Mouse (Mus musculus) neural tube, embryonic 13.5 days (tissue): ENCODE results near the gene Inpp5d. TPM values are rescaled to one million over a fixed set of nuclear protein-coding genes. Genes with fewer than 3 reads are reported as not detected.

Source experiments
- ATAC-seq: fragments of 200-750 bp; cut with Nextera tagmentation; 2 replicates; pipeline ENCODE4 v1.8.0; 2017; ENCODE audit warnings: low read depth, mild to moderate bottlenecking, moderate TSS enrichment, moderate library complexity
- H3K27ac ChIP-seq: fragments of 300-500 bp; sonication (generic); replicated peaks from 2 replicates; pipeline ENCODE4 v1.5.1; 2015; ENCODE audit warnings: moderate library complexity, mild to moderate bottlenecking, inconsistent platforms
- H3K27me3 ChIP-seq: fragments of 300-500 bp; sonication (generic); 2 replicates; pipeline ENCODE4 v1.6.1; 2015; ENCODE audit warnings: mild to moderate bottlenecking, inconsistent platforms
- H3K36me3 ChIP-seq: fragments of 300-500 bp; sonication (generic); 2 replicates; pipeline ENCODE4 v1.6.1; 2015; ENCODE audit warnings: mild to moderate bottlenecking, inconsistent platforms
- H3K4me1 ChIP-seq: fragments of 300-500 bp; sonication (generic); replicated peaks from 2 replicates; pipeline ENCODE4 v1.6.1; 2015; ENCODE audit warnings: inconsistent platforms
- H3K4me2 ChIP-seq: fragments of 300-500 bp; sonication (generic); 2 replicates; pipeline ENCODE4 v1.6.1; 2015; ENCODE audit warnings: inconsistent platforms, mild to moderate bottlenecking, moderate library complexity
- H3K4me3 ChIP-seq: fragments of 300-500 bp; sonication (generic); 2 replicates; pipeline ENCODE4 v1.5.1; 2015; ENCODE audit warnings: mild to moderate bottlenecking, inconsistent platforms
- H3K9ac ChIP-seq: fragments of 300-500 bp; sonication (generic); 2 replicates; pipeline ENCODE4 v1.6.1; 2015; ENCODE audit warnings: moderate library complexity, mild to moderate bottlenecking, inconsistent platforms
- H3K9me3 ChIP-seq: fragments of 300-500 bp; sonication (generic); 2 replicates; pipeline ENCODE4 v1.6.1; 2016; ENCODE audit warnings: inconsistent platforms
- WGBS: fragments of 180-500 bp; shearing (Covaris S2); methylation state at CpG from one replicate; pipeline ENCODE4 v1.1.7; 2015; 5-methylcytosine and 5-hydroxymethylcytosine counted together
- polyA plus RNA-seq: library from polyadenylated mRNA; unstranded; fragments of >200 nt; fragmentation: Nextera tagmentation; extraction: Ambion mirVana; gene quantifications from 2 replicates; pipeline ENCODE4 v1.2.1, GENCODE M21; 2015

Gene Inpp5d
- polyA plus RNA-seq, 1 experiment from 2014 or later, result 3.6 TPM

GRCm38 (mm10) chr1:87647820-87648219 lies 27.7 kb downstream of the Inpp5d start:
- H3K9me3 ChIP-seq, result no peaks in the 10 kb centered on the region
- no peak overlapping the region for H3K4me3 ChIP-seq
- no peak overlapping the region for H3K27ac ChIP-seq
- whole genome bisulfite sequencing, result 90% methylated on average over 1 of the region's 1 CpGs
- H3K27me3 ChIP-seq, result no peaks in the 10 kb centered on the region
- ATAC-seq, result no peak
- H3K4me2 ChIP-seq, result no peak overlapping the region
- no peaks in the 10 kb centered on the region for H3K4me1 ChIP-seq
- H3K9ac ChIP-seq, result no peak overlapping the region
- no peaks in the 10 kb centered on the region for H3K36me3 ChIP-seq

GRCm38 (mm10) chr1:87648657-87649056 lies 28.5 kb downstream of the Inpp5d start:
- Histone ChIP-seq H3K4me3 (no peak overlapping the region), H3K36me3 (no peaks in the 10 kb centered on the region), H3K27me3 (no peaks in the 10 kb centered on the region), H3K9me3 (no peaks in the 10 kb centered on the region), H3K4me2 (no peak overlapping the region), H3K27ac (no peak overlapping the region), H3K4me1 (no peaks in the 10 kb centered on the region), H3K9ac (no peak overlapping the region)
- WGBS, result 55% methylated on average over 7 of the region's 7 CpGs
- ATAC-seq, result no peak

- Histone ChIP-seq H3K4me1 (no peaks in the 10 kb centered on the region), H3K9ac (no peak overlapping the region), H3K4me2 (no peak overlapping the region), H3K27me3 (no peaks in the 10 kb centered on the region), H3K36me3 (no peaks in the 10 kb centered on the region), H3K27ac (no peak overlapping the region), H3K9me3 (no peaks in the 10 kb centered on the region), H3K4me3 (no peak overlapping the region)
- WGBS, result 82% methylated on average over 4 of the region's 4 CpGs
- ATAC-seq, result no peak
Measured at GRCm38 (mm10) chr1:87649219-87649805, 29.2 kb downstream of the Inpp5d start.

GRCm38 (mm10) chr1:87649958-87650474 lies 29.9 kb downstream of the Inpp5d start:
- Histone ChIP-seq H3K9ac (no peak overlapping the region), H3K4me1 (no peaks in the 10 kb centered on the region), H3K9me3 (no peaks in the 10 kb centered on the region), H3K27me3 (no peaks in the 10 kb centered on the region), H3K36me3 (no peaks in the 10 kb centered on the region), H3K27ac (no peak overlapping the region), H3K4me3 (no peak overlapping the region), H3K4me2 (no peak overlapping the region)
- ATAC-seq, result no peak
- 92% methylated on average over 8 of the region's 8 CpGs for WGBS

GRCm38 (mm10) chr1:87650611-87651079 lies 30.5 kb downstream of the Inpp5d start:
- no peak overlapping the region for H3K27ac ChIP-seq
- H3K9me3 ChIP-seq, result no peaks in the 10 kb centered on the region
- no peaks in the 10 kb centered on the region for H3K4me1 ChIP-seq
- no peak overlapping the region for H3K4me2 ChIP-seq
- no peak overlapping the region for H3K4me3 ChIP-seq
- no peak overlapping the region for H3K9ac ChIP-seq
- no peaks in the 10 kb centered on the region for H3K27me3 ChIP-seq
- H3K36me3 ChIP-seq, result no peaks in the 10 kb centered on the region
- WGBS, result 86% methylated on average over 8 of the region's 8 CpGs
- ATAC-seq, result no peak

- no peaks in the 10 kb centered on the region for H3K27me3 ChIP-seq
Measured at GRCm38 (mm10) chr1:87651436-87651835, 31.3 kb downstream of the Inpp5d start.

GRCm38 (mm10) chr1:87655101-87655500 lies 35.0 kb downstream of the Inpp5d start:
- no peaks in the 10 kb centered on the region for H3K27me3 ChIP-seq
- H3K9ac ChIP-seq, result no peak overlapping the region
- no peak for ATAC-seq
- H3K4me1 ChIP-seq, result peaks cover 13% of the 10 kb centered on the region
- H3K4me2 ChIP-seq, result no peak overlapping the region
- H3K36me3 ChIP-seq, result no peaks in the 10 kb centered on the region
- WGBS, result 56% methylated on average over 5 of the region's 5 CpGs
- H3K4me3 ChIP-seq, result no peak overlapping the region
- no peaks in the 10 kb centered on the region for H3K9me3 ChIP-seq
- no peak overlapping the region for H3K27ac ChIP-seq

More at GRCm38 (mm10) chr1:87651436-87651835, 31.3 kb downstream of the Inpp5d start:
- Histone ChIP-seq H3K9me3 (no peaks in the 10 kb centered on the region), H3K27ac (no peak overlapping the region), H3K36me3 (no peaks in the 10 kb centered on the region), H3K4me1 (no peaks in the 10 kb centered on the region), H3K4me3 (no peak overlapping the region), H3K4me2 (no peak overlapping the region), H3K9ac (no peak overlapping the region)
- ATAC-seq, result no peak
- 79% methylated on average over 1 of the region's 1 CpGs for WGBS

GRCm38 (mm10) chr1:87658063-87658462 lies 38.0 kb downstream of the Inpp5d start:
- Histone ChIP-seq H3K27me3 (no peaks in the 10 kb centered on the region), H3K4me1 (peaks cover 13% of the 10 kb centered on the region), H3K36me3 (no peaks in the 10 kb centered on the region), H3K4me2 (no peak overlapping the region), H3K9me3 (no peaks in the 10 kb centered on the region), H3K27ac (no peak overlapping the region), H3K4me3 (no peak overlapping the region), H3K9ac (no peak overlapping the region)
- WGBS, result 49% methylated on average over 3 of the region's 3 CpGs
- no peak for ATAC-seq

GRCm38 (mm10) chr1:87658485-87658884 lies 38.4 kb downstream of the Inpp5d start:
- H3K36me3 ChIP-seq, result no peaks in the 10 kb centered on the region
- no peak for ATAC-seq

GRCm38 (mm10) chr1:87658937-87659617 lies 39.0 kb downstream of the Inpp5d start:
- H3K4me1 ChIP-seq, result peaks cover 13% of the 10 kb centered on the region
- H3K9me3 ChIP-seq, result no peaks in the 10 kb centered on the region
- no peak overlapping the region for H3K27ac ChIP-seq
- no peak overlapping the region for H3K9ac ChIP-seq
- no peaks in the 10 kb centered on the region for H3K36me3 ChIP-seq
- 81% methylated on average over 8 of the region's 8 CpGs for WGBS
- no peak overlapping the region for H3K4me2 ChIP-seq
- no peak for ATAC-seq
- H3K4me3 ChIP-seq, result no peak overlapping the region
- H3K27me3 ChIP-seq, result no peaks in the 10 kb centered on the region

More at GRCm38 (mm10) chr1:87658485-87658884, 38.4 kb downstream of the Inpp5d start:
- no peak overlapping the region for H3K4me2 ChIP-seq
- 67% methylated on average over 2 of the region's 2 CpGs for WGBS
- no peaks in the 10 kb centered on the region for H3K27me3 ChIP-seq
- peaks cover 13% of the 10 kb centered on the region for H3K4me1 ChIP-seq
- no peak overlapping the region for H3K9ac ChIP-seq
- H3K27ac ChIP-seq, result no peak overlapping the region
- H3K4me3 ChIP-seq, result no peak overlapping the region
- no peaks in the 10 kb centered on the region for H3K9me3 ChIP-seq

GRCm38 (mm10) chr1:87659618-87659960 lies 39.5 kb downstream of the Inpp5d start:
- no peak overlapping the region for H3K4me2 ChIP-seq
- no peak for ATAC-seq
- H3K27ac ChIP-seq, result no peak overlapping the region
- peaks cover 13% of the 10 kb centered on the region for H3K4me1 ChIP-seq
- H3K9me3 ChIP-seq, result no peaks in the 10 kb centered on the region
- H3K27me3 ChIP-seq, result no peaks in the 10 kb centered on the region
- no peak overlapping the region for H3K4me3 ChIP-seq
- H3K36me3 ChIP-seq, result no peaks in the 10 kb centered on the region
- no peak overlapping the region for H3K9ac ChIP-seq
- 67% methylated on average over 4 of the region's 4 CpGs for WGBS

- ATAC-seq, result no peak
- no peaks in the 10 kb centered on the region for H3K9me3 ChIP-seq
- no peak overlapping the region for H3K4me3 ChIP-seq
- H3K4me1 ChIP-seq, result peaks cover 13% of the 10 kb centered on the region
- no peaks in the 10 kb centered on the region for H3K27me3 ChIP-seq
- H3K36me3 ChIP-seq, result no peaks in the 10 kb centered on the region
- no peak overlapping the region for H3K4me2 ChIP-seq
- 83% methylated on average over 1 of the region's 1 CpGs for WGBS
- H3K27ac ChIP-seq, result no peak overlapping the region
- H3K9ac ChIP-seq, result no peak overlapping the region
Measured at GRCm38 (mm10) chr1:87660740-87661139, 40.6 kb downstream of the Inpp5d start.
